Mouse (Mus musculus): Measurements from ENCODE around the gene Abcc1. TPM values are rescaled to one million over a fixed set of nuclear protein-coding genes. Genes with fewer than 3 reads are reported as not detected.

Abcc1 gene
- total RNA-seq, 2 experiments from 2014 or later = 24.4 to 28.4 TPM

DNA sequence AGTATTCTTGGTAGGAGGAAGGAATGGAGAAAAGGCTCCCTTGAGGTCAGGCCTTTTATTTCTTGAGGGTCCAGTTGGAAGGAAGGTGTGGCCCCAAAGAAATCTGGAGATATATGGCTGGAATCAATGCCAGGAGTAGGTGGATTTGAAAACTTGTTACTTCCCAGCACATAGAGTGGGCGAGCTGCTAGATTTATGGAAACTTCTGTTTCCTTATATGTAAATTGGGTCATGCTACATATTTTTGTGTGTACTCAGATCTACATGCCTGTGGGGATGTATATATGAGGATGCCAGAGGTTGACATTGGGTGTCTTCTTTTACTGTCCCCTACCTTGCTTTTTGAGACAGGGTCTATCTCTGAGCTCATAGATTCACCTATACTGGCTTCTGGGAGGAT is 14.6 kb downstream of the Abcc1 start:
- no peak for DNase-seq (ENCODE audit: low spot score in 2 of 2)

DNA sequence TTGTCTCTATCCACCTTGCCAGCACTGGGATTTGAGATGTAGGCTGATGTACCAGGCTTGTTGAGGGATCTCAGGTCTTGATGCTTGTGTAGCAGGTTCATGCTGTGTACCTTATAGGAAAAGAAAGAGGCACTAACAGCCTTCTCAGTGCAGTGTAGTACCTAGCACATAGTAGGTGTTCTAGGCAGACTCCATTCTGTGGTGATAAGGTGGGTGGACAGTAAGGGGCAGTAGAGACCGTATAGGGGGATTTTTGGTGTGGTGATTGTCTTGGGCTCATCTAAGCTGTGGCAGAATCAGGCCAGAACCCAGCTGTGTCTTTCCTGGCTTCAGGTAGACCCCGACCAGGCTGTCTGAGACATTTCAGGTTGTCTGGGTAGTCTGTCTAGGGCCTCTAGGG is 15.0 kb downstream of the Abcc1 start:
- DNase-seq (ENCODE audit: low spot score in 2 of 2) = no peak

GRCm38 (mm10) chr16:14377321-14377720 is 16.0 kb downstream of the Abcc1 start:
- DNase-seq (ENCODE audit: low spot score in 2 of 2) = no peak

DNA sequence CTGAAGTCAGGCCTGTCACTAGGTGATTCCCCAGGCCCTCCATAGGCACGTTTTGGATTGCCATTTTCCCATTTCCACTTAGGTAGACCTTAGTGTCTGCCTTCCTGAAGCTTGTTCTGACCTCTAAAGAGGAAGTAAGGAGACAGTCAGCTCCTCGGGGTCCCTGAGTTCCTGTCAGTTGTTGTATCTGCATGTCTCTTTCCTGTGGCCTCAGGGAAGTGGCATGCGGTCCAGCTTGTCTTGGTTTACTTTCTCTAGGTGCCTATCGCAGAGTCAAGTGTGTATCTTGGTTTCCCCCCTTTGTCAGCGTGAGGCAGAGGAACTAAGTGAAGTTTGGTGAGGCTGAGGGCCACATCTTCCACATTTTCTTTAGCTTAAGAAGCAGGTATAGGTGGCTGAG is 17.3 kb downstream of the Abcc1 start:
- no peak for DNase-seq (ENCODE audit: low spot score in 2 of 2)

DNA sequence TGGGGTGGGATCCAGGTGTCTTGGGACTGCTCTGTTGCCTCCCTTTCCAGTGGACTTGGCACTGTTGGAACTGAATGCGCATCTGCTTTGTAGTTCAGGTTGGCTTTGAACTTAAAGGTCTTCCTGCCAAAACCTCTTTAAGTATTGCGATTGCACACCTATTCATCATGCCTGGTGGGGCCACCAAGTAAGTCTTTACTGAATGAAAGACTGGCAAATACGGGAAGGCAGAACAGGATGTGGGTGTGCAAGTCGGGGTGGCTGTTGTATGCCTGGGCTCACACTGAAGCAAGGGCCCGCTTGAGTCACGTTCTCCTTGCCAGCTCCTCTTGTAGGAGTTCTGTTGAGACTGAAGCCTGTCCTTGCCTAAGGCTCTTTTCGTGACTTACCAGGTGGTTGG is 18.5 kb downstream of the Abcc1 start:
- no peak for DNase-seq (ENCODE audit: low spot score in 2 of 2)

DNA sequence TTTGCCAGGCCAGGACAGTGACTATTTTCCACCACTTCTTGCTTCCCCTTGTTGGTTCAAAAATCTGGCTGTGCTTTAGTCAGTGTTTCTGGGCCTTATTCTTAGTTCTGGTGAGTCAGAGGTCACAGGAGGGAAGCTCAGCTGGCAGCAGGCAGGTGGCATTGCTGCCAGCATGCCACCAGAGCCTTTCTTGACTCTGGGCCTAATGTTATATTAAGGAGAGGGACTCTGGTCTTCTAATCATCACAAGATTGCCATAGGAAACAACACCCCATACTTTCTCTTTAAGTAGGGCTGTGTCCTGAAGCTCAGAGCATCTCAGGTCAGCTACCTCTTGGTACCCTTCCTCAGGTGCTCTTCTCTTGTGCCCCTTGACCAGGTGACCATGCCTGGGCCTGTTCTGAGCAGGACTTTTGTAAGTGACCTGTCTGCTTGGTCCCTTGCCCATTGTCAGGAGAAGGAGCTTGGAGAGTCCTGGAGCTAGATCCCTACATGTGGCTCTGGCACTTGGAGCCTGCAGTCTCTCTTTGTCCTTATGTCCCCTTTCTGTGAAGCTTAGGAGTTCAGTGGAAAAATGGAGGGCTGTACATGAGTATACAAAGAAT is 19.8 kb downstream of the Abcc1 start:
- no peak for DNase-seq (ENCODE audit: low spot score in 2 of 2)

DNA sequence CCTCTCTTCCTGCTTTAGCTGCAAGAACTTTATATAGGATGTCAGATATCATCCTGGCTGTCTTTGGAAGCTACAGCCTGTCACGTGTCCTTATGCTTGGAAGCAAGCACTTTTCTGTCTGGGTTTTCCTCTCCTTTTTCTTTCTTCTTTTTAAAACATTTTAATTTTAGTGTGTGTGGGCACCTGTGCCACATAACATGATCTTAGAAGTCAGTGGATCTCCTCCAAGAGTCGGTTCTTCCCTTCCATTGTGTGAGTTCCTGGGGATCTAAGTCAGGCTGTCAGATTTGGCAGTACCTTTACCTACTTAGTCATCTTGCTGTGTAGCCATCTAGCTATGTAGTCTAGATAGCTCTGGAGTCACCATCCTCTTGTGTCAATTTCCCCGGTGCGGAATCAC is 37.9 kb downstream of the Abcc1 start:
- DNase-seq (ENCODE audit: low spot score in 2 of 2) = no peak

GRCm38 (mm10) chr16:14403507-14403906 is 42.1 kb downstream of the Abcc1 start:
- DNase-seq (ENCODE audit: low spot score in 2 of 2) = no peak

DNA sequence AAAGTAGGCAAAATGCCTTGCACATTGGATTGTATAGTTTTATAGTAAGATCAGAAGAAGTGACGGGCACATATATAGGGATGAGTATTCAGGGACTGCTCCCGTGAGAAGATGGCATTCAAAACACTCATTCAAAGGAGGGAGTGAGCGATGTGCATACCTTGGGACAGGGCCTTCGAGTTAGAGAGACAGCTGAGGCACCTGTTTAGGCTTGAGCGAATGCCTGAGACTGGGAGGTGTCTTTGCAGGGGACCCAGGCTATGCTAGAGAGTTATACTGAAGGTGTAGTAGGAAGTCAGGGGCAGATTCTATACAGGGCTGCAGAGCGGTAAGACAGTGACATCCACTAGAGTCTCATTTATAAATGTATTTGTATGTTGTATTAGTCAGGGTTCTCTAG is 44.3 kb downstream of the Abcc1 start:
- DNase-seq (ENCODE audit: low spot score in 2 of 2) = no peak

GRCm38 (mm10) chr16:14409124-14409523 is 47.8 kb downstream of the Abcc1 start:
- DNase-seq (ENCODE audit: low spot score in 2 of 2) = no peak

- no peak for DNase-seq (ENCODE audit: low spot score in 2 of 2)
These were observed 48.4 kb downstream of the Abcc1 start for GRCm38 (mm10) chr16:14409776-14410175.

GRCm38 (mm10) chr16:14410611-14411010 is 49.3 kb downstream of the Abcc1 start:
- no peak for DNase-seq (ENCODE audit: low spot score in 2 of 2)

GRCm38 (mm10) chr16:14411156-14411555 is 49.8 kb downstream of the Abcc1 start:
- DNase-seq (ENCODE audit: low spot score in 2 of 2) = no peak

- DNase-seq (ENCODE audit: low spot score in 2 of 2) = no peak
These were observed 51.2 kb downstream of the Abcc1 start for GRCm38 (mm10) chr16:14412551-14412950.

DNA sequence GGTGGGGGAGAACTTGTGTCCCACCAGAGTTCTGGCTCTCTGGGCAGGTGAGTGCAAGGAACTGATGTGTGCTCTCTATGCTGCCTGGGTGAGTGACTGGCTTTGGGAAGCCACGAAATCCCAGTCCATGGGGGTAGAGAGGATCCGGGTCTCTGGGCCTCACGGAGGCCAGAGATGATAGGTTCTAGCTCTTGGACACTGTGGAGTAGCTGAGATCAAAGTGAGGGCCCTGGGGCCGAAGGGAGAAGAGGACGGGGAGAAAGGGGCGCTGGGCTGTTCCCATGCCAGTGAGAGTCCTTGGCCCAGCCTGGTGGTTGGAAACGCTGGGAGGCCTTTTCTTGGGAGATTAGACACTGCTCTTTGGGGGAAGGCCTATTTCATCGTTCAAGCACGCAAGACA is 53.8 kb downstream of the Abcc1 start:
- no peak for DNase-seq (ENCODE audit: low spot score in 2 of 2)

GRCm38 (mm10) chr16:14416957-14417618 is 55.7 kb downstream of the Abcc1 start:
- no peak for DNase-seq (ENCODE audit: low spot score in 2 of 2)

- DNase-seq (ENCODE audit: low spot score in 2 of 2) = no peak
These were observed 59.3 kb downstream of the Abcc1 start for GRCm38 (mm10) chr16:14420496-14421132.

DNA sequence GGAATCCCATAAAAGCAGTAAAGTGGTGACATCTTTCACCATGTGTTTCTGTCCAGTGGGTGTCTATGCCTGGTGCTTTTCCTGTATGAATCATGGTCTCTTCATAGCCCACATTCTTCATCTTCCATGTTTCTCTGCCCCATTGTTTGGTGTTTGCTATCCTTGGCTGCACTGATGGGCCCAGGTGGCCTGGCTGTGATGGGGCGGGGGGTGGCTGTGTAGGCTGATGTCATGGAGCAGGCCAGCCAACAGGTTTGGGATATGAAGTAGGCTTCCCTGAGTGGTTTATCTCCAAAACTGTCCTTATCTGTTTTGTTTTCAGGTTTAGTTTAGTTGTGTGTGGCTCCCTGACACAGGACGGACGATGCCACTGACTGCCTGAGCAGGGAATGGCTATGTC is 60.7 kb downstream of the Abcc1 start:
- DNase-seq (ENCODE audit: low spot score in 2 of 2) = no peak

DNA sequence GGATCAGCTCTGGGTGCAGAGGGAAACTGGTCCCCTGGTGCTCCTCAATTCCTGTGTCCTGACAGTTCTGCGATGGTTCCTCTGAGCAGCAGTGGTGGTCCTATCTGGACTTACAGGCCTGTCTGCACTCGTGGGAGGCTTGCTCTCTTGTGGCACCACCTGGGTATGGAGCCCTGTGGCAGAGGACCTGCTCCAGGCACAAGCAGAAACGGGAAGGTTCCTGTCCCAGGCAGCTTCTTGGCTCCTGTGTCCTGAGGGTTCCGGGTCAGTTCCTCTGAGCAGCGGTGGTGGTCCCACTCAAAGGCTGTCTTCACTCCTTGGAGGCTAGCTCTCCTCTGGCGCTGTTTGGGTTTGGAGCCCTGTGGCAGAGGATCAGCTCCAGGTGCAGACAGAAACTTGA is 68.0 kb downstream of the Abcc1 start:
- DNase-seq (ENCODE audit: low spot score in 2 of 2) = no peak

DNA sequence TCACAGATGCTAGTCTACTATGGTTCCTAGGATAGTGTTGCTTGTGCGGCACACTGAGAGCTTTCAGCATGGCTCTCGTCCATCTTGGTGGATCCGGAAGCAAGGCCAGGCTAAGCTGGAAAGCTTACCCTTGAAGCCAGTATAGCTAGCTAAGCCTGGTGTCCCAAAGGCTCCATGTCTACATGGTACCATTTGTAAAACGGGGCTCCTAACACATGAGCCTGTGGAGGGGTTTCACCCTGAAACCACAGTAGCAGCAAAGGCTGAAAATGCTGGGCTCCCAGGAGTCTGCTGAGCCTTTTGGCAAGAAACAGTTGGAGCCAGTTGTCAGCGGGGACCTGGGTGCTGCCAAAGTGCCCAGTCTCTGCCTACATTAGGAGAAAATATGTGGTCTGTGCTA is 71.6 kb downstream of the Abcc1 start:
- DNase-seq (ENCODE audit: low spot score in 2 of 2) = no peak

DNA sequence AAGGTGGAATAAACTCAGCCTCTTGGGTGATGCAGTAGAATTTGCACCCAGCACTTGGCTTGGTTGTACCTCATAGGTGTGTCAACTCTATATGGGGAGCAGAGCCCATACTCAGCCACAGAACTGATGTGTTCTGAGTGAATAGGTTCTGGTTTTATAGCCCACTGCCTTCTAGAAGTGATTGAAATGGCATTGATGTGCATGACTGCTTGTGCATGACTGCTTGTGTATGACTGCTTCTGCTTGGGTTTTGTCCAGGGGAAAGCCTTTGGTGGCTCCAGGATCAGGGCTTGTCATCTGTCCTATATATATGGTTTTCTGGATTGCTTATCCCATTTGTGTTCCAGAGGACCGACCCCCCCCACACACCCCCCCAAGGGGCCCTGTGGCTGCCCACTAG is 74.2 kb downstream of the Abcc1 start:
- no peak for DNase-seq (ENCODE audit: low spot score in 2 of 2)

DNA sequence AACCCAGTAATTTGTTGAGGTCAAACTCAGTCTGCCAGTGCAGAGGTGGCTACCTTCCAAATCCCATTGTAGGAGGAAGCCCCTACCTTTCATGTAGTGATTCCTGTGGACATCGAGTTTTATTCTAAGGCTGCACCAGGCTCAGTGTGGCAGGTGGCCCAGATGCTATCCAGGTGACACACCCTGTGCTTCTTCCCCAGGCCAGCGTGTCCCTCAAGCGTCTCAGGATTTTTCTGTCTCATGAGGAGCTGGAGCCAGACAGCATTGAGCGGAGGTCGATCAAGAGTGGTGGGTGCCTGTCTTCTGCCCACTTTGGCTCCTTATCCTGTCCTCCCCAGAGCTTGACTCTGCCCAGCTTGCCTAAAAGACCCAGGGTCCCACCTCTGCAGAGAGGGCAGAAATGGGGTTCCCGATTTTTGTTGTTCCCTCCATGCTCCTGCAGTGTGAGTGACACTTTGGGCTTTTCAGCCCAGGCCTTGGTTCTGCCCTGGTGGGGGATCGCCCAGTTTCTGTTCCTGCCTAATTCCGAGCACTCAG is 76.2 kb downstream of the Abcc1 start:
- no peak for DNase-seq (ENCODE audit: low spot score in 2 of 2)

GRCm38 (mm10) chr16:14438561-14438960 is 77.2 kb downstream of the Abcc1 start:
- no peak for DNase-seq (ENCODE audit: low spot score in 2 of 2)

All from adrenal gland, postnatal 4 days (tissue).